ENCODE assay signal across 10 mouse cellular contexts in the genomic region with DNA sequence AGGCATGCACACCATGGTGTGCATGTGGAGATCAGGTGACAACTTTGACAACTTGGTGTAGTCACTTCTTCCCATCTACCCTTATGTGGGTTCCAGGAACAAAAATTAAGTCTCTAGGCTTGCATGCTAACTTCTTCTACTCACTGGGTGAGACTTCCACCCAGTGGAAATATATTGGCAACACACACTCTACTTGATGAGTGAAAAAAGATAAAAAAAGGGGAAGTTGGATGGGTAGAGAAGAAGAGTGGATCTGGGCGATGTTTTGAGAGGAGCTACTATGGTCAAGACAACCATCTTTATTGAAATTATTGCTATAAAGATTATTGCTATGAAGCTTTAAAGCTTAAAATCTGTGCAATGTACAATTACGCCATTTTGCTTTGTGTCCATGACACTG. TPM values are rescaled to one million over a fixed set of nuclear protein-coding genes. Genes with fewer than 3 reads are reported as not detected.
DNase-seq lines count a peak whose midpoint lies in the region; ATAC-seq and TF ChIP-seq lines count a peak whose summit lies in the region.
"Not testable (repeated sequence)": the region's sequence is repeated elsewhere in the genome, so short reads cannot be mapped to it uniquely, and the experiment has no call there.
"Had no signal": no experiment of that assay in that cellular context is flagged by ENCODE, and none has a peak within 500 bp of the region (broad histone marks: within the 10 kb centered on the region; RNA-seq: fewer than 3 reads in every experiment).

No protein-coding gene starts in this region.

- not testable (repeated sequence) for H3K27ac ChIP-seq in CH12.LX (ENCODE audit: insufficient read depth, low read depth)

- not testable (repeated sequence) for H3K9me3 ChIP-seq in CH12.LX (replicated peaks; ENCODE audit: low read length); G1E (replicated peaks)

- TF ChIP-seq CTCF in CH12.LX (conservative IDR thresholded peaks at IDR 0.05 in 1 of 2, IDR thresholded peaks at IDR 0.05 in 1 of 2; ENCODE audit: low read depth in 2 of 2, low read length in 2 of 2) = peak in 1 of 2 experiments; percentile 41; a peak in 2 of 4 replicates
- not testable (repeated sequence) for TF ChIP-seq CTCF in G1E (IDR thresholded peaks at IDR 0.05; ENCODE audit: low read depth, low read length)

- ATAC-seq in G1E (ENCODE audit: extremely low read depth, insufficient number of reproducible peaks, low FRiP score, poor library complexity, severe bottlenecking) = peak; percentile 34
- peak; percentile 94 for ATAC-seq in common myeloid progenitor, adult 5-6 weeks (replicated peaks; ENCODE audit: low read depth, poor library complexity, severe bottlenecking)
- peak; percentile 62 for ATAC-seq in granulocyte monocyte progenitor cell, adult 5-6 weeks (replicated peaks; ENCODE audit: poor library complexity, severe bottlenecking)
- 0 out of 2 replicates have a peak, but pooled peaks have one; percentile 18 for ATAC-seq in megakaryocyte, adult 5-6 weeks (ENCODE audit: poor library complexity, severe bottlenecking)
- peak; percentile 84 for ATAC-seq in megakaryocyte progenitor cell, adult 5-6 weeks (replicated peaks; ENCODE audit: poor library complexity)
- peak; percentile 65; the same call in 1 of the 2 replicates for ATAC-seq in megakaryocyte-erythroid progenitor cell, adult 5-6 weeks (replicated peaks; ENCODE audit: low FRiP score, low TSS enrichment, poor library complexity, severe bottlenecking)

- not testable (repeated sequence) for H3K79me2 ChIP-seq in CH12.LX (replicated peaks; ENCODE audit: control insufficient read depth, extremely low read depth, insufficient read depth, poor library complexity, severe bottlenecking)

- H3K36me3 ChIP-seq in CH12.LX (replicated peaks in 1 of 2; ENCODE audit: control insufficient read depth in 1 of 2, insufficient read depth in 1 of 2, low read length in 1 of 2); G1E (replicated peaks): not testable (repeated sequence)

- H3K9ac ChIP-seq in CH12.LX (ENCODE audit: insufficient read depth, low read depth) = not testable (repeated sequence)

- TF ChIP-seq POLR2A in CH12.LX (IDR thresholded peaks at IDR 0.05; ENCODE audit: low read depth, low read length) = not testable (repeated sequence)

- not testable (repeated sequence) for TF ChIP-seq EP300 in CH12.LX (IDR thresholded peaks at IDR 0.05; ENCODE audit: low read length)

- peak; percentile 36 for TF ChIP-seq RAD21 in CH12.LX (IDR thresholded peaks at IDR 0.05; ENCODE audit: low read depth, low read length)

- DNase-seq in 416B (ENCODE audit: low read depth) (peak; percentile 12), CH12.LX (ENCODE audit: extremely low read depth) (peak; percentile 28)
- DNase-seq in G1E (ENCODE audit: low spot score) = not testable (repeated sequence)

- not testable (repeated sequence) for H3K4me3 ChIP-seq in CH12.LX (replicated peaks in 1 of 3; ENCODE audit: low read depth in 2 of 3, low read length in 2 of 3, poor library complexity in 1 of 3); G1E (ENCODE audit: low read depth, low read length)

- H3K4me1 ChIP-seq in CH12.LX (ENCODE audit: control insufficient read depth in 1 of 2, insufficient read depth in 2 of 2); G1E (ENCODE audit: insufficient read depth, low read depth, low read length): not testable (repeated sequence)

- in situ Hi-C loops in CH12.LX (cut with MboI; ENCODE audit: low pct_ligation_motif_present, low pct_unique_long_range_greater_than_20kb, low sequenced_read_pairs) = not testable (repeated sequence)

- dilution Hi-C loops in CH12.LX (cut with MboI; ENCODE audit: extremely low pct_ligation_motif_present, extremely low pct_unique_long_range_greater_than_20kb, low sequenced_read_pairs) = not testable (repeated sequence)

- H3K27me3 ChIP-seq in CH12.LX (replicated peaks); G1E (ENCODE audit: insufficient read depth, low read length): not testable (repeated sequence)

- H3K4me2 ChIP-seq in CH12.LX (ENCODE audit: insufficient read depth, low read depth, poor library complexity, severe bottlenecking) = not testable (repeated sequence)

RNA-seq across cellular contexts. Expression of a gene that starts 17.2 kb away (rescaled TPM):
- 137 and 166 TPM in 2 replicates for total RNA-seq in CH12.LX (2012; rRNA removed)
- 354 and 376 TPM in 2 replicates for total RNA-seq in CH12.LX (2014; rRNA removed)
- polyA plus RNA-seq in CH12.LX (2012; ENCODE audit: insufficient read length, low read depth) = 223 and 229 TPM in 2 replicates
- 114 and 120 TPM in 2 replicates for total RNA-seq in G1E (2014; fragmentation: Nextera tagmentation)
- 312 and 315 TPM in 2 replicates for total RNA-seq in G1E (2017)
- 1.8 and 2.9 TPM in 2 replicates for polyA plus RNA-seq in G1E (2012)
- total RNA-seq in common myeloid progenitor, adult 5-6 weeks (2017) = 144 and 147 TPM in 2 replicates
- total RNA-seq in granulocyte monocyte progenitor cell, adult 5-6 weeks (2014; fragmentation: Nextera tagmentation) = 13.9 and 16.8 TPM in 2 replicates
- 27.5 and 27.9 TPM in 2 replicates for total RNA-seq in granulocyte monocyte progenitor cell, adult 5-6 weeks (2017)
- total RNA-seq in megakaryocyte, adult 5-6 weeks (2015) = 117 and 124 TPM in 2 replicates
- 132 and 133 TPM in 2 replicates for total RNA-seq in megakaryocyte, adult 5-6 weeks (2017)
- 26.6 and 31.3 TPM in 2 replicates for total RNA-seq in megakaryocyte progenitor cell, adult 5-6 weeks (2015)
- total RNA-seq in megakaryocyte progenitor cell, adult 5-6 weeks (2017) = 28.4 and 31.3 TPM in 2 replicates
- 1.7 and 10.1 TPM in 2 replicates for total RNA-seq in megakaryocyte-erythroid progenitor cell, adult 5-6 weeks (2014; fragmentation: Nextera tagmentation)
- 27.3 and 65.3 TPM in 2 replicates for total RNA-seq in megakaryocyte-erythroid progenitor cell, adult 5-6 weeks (2017)
- polyA plus RNA-seq: Patski had no signal

RNA-seq across cellular contexts. Expression of a gene that starts 18.0 kb away (rescaled TPM):
- total RNA-seq in CH12.LX (2012; rRNA removed) (not detected in 2 replicates), CH12.LX (2014; rRNA removed) (not detected in 2 replicates), G1E (2014; fragmentation: Nextera tagmentation) (not detected in 2 replicates), G1E (2017) (0.06 and 0.27 TPM in 2 replicates)
- polyA plus RNA-seq in CH12.LX (2012; ENCODE audit: insufficient read length, low read depth) (not detected in 2 replicates), G1E (2012) (not detected in 2 replicates)
- 3.8 and 5.7 TPM in 2 replicates for total RNA-seq in common myeloid progenitor, adult 5-6 weeks (2017)
- total RNA-seq in granulocyte monocyte progenitor cell, adult 5-6 weeks (2014; fragmentation: Nextera tagmentation) = 0.92 and 1.7 TPM in 2 replicates
- 0.09 and 0.31 TPM in 2 replicates for total RNA-seq in granulocyte monocyte progenitor cell, adult 5-6 weeks (2017)
- 0.51 and 0.89 TPM in 2 replicates for total RNA-seq in megakaryocyte, adult 5-6 weeks (2015)
- 0.66 TPM in 1 of 2 replicates, not detected in the other for total RNA-seq in megakaryocyte, adult 5-6 weeks (2017)
- total RNA-seq in megakaryocyte progenitor cell, adult 5-6 weeks (2015) = 1.9 and 2.6 TPM in 2 replicates
- total RNA-seq in megakaryocyte progenitor cell, adult 5-6 weeks (2017) = 0.12 and 1.3 TPM in 2 replicates
- 0.70 and 0.92 TPM in 2 replicates for total RNA-seq in megakaryocyte-erythroid progenitor cell, adult 5-6 weeks (2014; fragmentation: Nextera tagmentation)
- total RNA-seq in megakaryocyte-erythroid progenitor cell, adult 5-6 weeks (2017) = 2.0 and 2.7 TPM in 2 replicates
- total RNA-seq: MEL had no signal

Comparison
In these comparisons a context has a peak if more than half of its experiments do, and no peak if none do; other contexts are left out.
1. ATAC-seq: peak in every context shown above with its lines; median percentile 94 in common myeloid progenitor, adult 5-6 weeks; 84 in megakaryocyte progenitor cell, adult 5-6 weeks; 65 in megakaryocyte-erythroid progenitor cell, adult 5-6 weeks; 62 in granulocyte monocyte progenitor cell, adult 5-6 weeks; 34 in G1E; 18 in megakaryocyte, adult 5-6 weeks.